Mouse (Mus musculus) adrenal gland (tissue): Measurements from ENCODE around the gene Tff2.

ENCODE experiments used
- intact Hi-C: fragments of 180-260 bp; cut with DNase I; formaldehyde crosslinking; loops from one replicate; pipeline ENCODE4 v1.15.1; 2025

Tff2 gene

GRCm38 (mm10) chr17:31136821-31137220, 7.3 kb downstream of the Tff2 start:
- intact Hi-C loops: no loop called here

- intact Hi-C loops: no loop called here
Measured at GRCm38 (mm10) chr17:31136291-31136690, 7.8 kb downstream of the Tff2 start.

DNA sequence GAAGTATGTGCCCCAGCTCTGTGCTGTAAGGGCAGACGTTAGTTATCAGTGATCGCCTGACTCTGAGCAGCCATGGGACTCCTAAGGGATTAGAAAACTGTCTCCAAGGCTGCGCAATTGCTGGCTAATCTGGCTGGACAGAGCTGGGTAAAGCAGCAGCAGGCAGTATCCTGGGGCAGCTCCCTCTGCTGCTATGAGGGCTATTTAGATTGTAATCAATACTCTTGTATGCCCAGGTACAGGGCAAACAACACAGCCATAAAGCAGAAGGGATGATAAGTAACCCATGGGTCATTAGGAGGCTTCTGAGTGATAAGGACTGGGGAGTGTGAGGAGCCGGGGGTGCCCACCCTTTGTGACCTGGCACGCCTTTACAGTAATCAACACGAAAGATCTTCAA, 9.2 kb downstream of the Tff2 start:
- intact Hi-C loops: no loop called here

DNA sequence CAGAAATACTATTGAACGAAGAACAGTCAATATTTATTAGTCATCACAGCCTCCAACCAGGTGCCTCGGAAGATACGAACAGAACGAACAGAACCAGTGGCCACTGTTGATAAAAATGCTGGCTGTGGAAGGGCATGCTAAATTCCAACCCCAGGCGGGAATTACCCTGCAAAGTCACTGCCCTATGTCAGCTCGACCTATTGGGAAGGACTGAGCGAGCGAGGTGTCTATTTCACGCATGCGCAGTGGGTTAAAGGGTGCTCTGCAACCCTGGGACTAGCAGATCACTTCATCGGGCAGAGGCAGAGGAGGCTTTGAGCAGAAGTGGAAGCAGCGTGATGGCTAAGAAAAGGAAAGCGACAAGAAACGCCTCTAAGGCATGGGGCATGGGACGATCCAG, 10.3 kb downstream of the Tff2 start:
- intact Hi-C loops: no loop called here

- intact Hi-C loops: no loop called here
Measured at GRCm38 (mm10) chr17:31131269-31131821, 12.7 kb downstream of the Tff2 start.

GRCm38 (mm10) chr17:31129452-31129851, 14.6 kb downstream of the Tff2 start, which contains the start of gene Tff3:
Gene Tff3 (minus strand): TSS chr17:31129646.
- intact Hi-C loops: no loop called here

- intact Hi-C loops: no loop called here
Measured at GRCm38 (mm10) chr17:31128708-31129318, 15.3 kb downstream of the Tff2 start.

DNA sequence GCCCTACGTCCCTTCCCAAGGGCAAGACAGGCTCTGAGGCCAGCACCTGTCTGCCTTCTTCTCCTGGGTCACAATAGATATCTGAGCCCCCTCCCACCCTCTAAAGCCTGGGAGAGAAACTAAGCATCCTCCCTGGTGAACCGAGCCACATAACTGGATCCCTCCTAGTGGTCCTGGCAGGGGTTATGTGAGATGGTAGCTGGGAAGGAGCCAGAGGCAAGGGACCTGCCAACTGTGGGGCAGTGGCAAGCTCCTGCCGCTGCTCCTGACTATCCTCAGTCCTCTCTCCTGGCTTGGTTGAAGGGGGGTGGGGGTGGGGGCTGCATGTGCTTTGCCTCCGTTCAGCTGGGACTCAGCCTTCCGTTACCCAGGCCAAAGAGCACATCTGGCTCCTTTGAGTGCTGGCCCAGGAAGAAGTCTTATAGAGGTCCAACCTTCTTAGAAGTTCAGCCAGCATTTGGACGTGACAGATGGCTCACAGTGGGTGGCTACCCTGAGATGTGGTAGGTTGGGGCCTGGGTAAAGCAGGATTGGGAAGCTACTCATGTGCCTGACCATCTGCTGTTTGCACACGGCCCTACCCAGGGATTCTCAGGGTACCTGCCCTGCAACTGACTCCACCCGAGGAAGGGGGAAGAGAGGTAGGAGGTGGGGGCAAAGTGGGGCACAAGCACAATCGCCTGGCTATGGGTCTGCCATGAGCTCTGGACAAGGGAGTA, 18.4 kb downstream of the Tff2 start:
- intact Hi-C loops: no loop called here

DNA sequence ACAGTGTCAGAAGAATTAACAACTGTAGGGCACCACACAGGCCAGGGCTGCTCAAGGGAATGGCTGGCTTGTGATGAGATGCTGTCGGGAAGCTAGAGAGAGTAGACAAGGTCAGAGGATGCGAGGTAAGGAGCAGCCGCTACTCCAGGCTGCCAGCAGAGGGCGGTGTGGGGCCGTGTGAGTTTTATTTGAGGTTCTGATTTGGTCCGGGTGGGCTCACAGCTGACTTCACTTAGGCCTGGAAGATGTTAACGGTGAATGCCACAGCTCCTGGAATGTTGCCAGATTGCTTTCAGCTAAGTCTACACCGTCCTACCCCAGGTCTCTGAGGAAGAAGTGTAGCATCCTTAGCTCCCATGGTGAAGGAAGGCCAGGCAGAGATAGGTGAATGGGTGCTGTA, 22.1 kb downstream of the Tff2 start:
- intact Hi-C loops: no loop called here

DNA sequence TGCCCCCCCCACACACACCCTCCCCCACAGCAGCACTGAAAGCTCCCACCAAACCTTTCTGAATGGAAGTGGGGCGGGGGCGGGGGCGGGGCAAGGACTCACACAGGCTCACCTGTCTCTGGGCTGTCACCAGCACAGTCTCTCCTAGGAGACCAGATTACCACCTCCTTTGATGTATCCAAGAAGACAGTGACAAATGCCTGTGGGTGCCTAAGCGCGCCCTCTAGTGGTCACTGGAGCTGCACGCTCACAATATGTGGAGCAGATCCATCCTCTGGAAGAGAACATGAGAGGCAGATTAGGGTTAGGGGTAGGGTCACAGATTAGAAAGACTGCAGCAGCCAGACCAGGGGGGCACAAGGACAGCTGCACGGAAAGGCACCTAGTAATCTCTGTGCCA, 24.7 kb downstream of the Tff2 start:
- intact Hi-C loops: loop anchor here (2.0 kb wide), 1 partner anchor 101 kb away; no protein-coding TSS in a partner anchor

DNA sequence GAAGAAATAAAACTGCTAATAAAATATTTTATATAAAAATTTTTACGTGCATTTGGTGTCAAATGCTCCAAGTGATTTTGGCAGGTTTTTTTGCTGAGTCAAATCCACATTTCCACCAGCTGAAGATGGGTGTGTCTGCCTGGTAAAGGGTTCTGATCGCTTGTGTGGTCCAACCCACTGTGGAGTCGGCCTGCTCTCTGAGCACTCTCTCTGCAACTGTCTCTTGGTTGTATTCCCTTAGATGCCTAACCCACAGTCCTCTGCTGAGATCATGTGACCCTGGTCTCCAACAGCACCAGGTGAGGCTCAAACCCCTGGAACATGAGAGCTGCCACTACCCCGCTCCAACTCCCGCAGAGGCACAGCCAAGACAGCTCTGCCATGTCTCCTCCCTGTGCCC, 26.1 kb downstream of the Tff2 start:
- intact Hi-C loops: loop anchor here (2.0 kb wide), 1 partner anchor 99 kb away; no protein-coding TSS in a partner anchor

- intact Hi-C loops: no loop called here
Measured at GRCm38 (mm10) chr17:31116063-31116462, 28.0 kb downstream of the Tff2 start.

- intact Hi-C loops: no loop called here
Measured at GRCm38 (mm10) chr17:31113191-31113856, 30.8 kb downstream of the Tff2 start.

DNA sequence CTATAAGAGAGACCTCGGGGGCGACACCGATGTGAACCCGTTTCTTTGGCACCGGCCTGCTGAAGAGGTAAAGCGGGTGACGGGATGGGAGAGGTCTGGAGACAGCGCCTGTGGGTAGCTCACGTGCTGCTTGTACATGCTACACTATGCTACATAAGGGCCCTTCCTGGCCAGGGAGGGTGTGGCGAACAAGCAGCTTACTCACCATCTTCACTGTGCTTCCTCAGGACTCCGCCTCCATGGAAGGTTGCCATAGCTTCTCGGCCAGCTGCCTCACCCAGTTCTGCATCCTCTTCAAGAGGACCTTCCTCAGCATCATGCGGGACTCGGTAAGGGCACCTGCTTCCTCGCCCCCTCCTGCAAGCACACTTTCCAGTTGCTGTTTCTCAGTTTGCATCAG, 35.7 kb downstream of the Tff2 start:
- intact Hi-C loops: no loop called here

DNA sequence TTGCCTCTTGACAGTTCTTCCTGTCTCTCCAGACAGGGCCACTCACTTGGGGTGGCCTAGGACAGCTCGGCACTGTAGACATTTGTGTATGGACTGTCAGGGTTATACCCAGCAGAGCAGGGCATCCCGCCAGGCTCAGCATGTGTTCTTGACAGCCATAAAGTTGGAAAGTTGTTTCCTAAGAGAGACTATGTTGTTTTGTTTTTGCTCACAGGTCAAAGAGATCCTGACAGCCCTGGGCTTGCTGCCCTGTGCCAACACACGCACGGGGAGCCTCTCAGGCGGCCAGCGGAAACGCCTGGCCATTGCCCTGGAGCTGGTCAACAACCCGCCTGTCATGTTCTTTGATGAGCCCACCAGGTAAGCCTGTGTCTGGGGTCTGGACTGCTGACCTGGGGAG, 40.3 kb downstream of the Tff2 start:
- intact Hi-C loops: no loop called here

DNA sequence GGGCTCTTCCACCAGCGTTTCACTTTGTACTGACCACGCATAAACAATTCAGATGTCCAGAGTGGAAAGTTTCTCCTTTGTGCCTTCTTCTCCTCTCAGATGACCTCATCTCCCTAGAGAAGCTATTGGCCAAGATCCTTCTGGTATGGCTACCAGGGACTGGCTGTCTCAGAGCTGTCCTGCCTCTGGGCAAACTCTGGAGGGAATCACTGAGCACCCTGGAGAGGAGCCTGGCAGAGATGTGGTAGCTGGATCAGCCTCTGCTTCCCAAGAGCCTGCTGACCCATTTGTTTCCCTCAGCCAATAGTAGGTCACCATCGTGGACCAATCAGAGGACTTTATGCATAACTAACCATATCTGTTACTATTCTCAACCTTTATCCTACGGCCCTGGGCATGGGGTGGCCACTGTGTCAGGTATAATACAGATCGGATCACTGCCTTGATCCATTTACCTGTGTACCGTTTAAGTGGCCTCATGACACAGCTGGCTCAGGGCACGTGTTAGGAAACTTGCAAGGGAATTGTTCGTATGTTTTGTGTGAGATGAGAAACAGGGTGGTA, 41.0 kb downstream of the Tff2 start:
- intact Hi-C loops: no loop called here

GRCm38 (mm10) chr17:31098788-31099187, 45.3 kb downstream of the Tff2 start:
- intact Hi-C loops: no loop called here

- intact Hi-C loops: no loop called here
Measured at GRCm38 (mm10) chr17:31096893-31097292, 47.2 kb downstream of the Tff2 start.

GRCm38 (mm10) chr17:31095570-31095969, 48.5 kb downstream of the Tff2 start:
- intact Hi-C loops: no loop called here

DNA sequence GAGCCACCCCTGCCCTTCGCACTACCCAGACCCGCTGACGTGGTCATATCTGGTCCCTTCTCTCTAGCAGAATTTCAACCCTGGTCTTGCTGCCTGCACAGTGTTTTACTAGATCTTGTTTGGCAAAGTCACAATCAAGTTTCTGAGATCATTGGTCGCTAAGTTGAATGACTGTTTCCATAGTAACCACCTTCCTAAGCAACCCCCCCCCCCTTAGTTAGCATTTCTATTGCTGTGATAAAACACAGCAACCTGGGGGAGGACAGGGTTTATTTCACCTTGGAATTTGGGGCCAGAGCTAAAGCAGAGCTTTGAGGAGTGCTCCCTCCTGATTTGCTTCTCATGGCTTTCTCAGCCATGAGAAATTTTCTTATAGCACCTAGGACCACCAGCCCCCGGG, 49.3 kb downstream of the Tff2 start:
- intact Hi-C loops: no loop called here
